Mouse (Mus musculus) neutrophil, adult 83 days (primary cell): Measurements from ENCODE around the gene Gm13128. TPM values are rescaled to one million over a fixed set of nuclear protein-coding genes. Genes with fewer than 3 reads are reported as not detected.

Source experiments
- total RNA-seq, 2 experiments: library from RNA; stranded (reverse); gene quantifications; one replicate each; pipeline ENCODE4 v1.2.4; 2023

The Gm13128 gene
- not detected for total RNA-seq

GRCm38 (mm10) chr4:144329949-144330348, at the start of gene Gm13128:
Gene Gm13128, plus strand, starts transcription at chr4:144330249.

GRCm38 (mm10) chr4:144280388-144280787, 49.7 kb upstream of the Gm13128 start, which contains the start of gene Pramel5:
Gene Pramel5, minus strand, starts transcription at chr4:144280488.

DNA sequence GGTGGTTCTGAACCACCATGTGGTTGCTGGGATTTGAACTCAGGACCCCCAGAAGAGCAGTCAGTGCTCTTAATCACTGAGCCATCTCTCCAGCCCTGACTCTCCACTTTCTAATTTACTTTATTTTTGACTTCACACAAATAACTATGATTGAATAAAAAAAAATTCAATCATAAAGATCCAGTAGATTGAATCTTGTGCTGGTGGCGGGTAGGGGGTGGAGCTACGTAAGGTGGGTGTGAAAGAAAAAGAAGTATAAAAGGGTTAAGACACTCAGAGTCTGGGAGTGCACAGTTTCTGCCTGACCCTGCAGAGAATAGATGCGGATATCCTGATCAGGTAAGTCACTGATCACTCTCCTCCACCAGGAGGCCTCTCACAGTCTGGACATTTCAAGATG, 27.6 kb downstream of the Gm13128 start, which contains the start of gene Gm13119:
TSS of gene Gm13119 (plus strand) at position 301 of the 400 bp plus-strand sequence.

GRCm38 (mm10) chr4:144377911-144378310, 47.9 kb downstream of the Gm13128 start, which contains the start of gene Pramef20:
Gene Pramef20, minus strand, starts transcription at chr4:144377933.

Other genes with a start within 250 kb of the Gm13128 start
- not detected for gene Gm13102, start 223.8 kb upstream of the Gm13128 start, total RNA-seq
- gene Oog3, start 167.6 kb upstream of the Gm13128 start, total RNA-seq = not detected
- not detected for gene Oog2, start 139.5 kb upstream of the Gm13128 start, total RNA-seq
- not detected for gene C87977, start 116.9 kb upstream of the Gm13128 start, total RNA-seq
- gene Pramel5, start 49.8 kb upstream of the Gm13128 start, total RNA-seq = not detected
- not detected for gene Gm13119, start 27.7 kb downstream of the Gm13128 start, total RNA-seq
- gene Pramef20, start 47.7 kb downstream of the Gm13128 start, total RNA-seq = not detected
- gene Pramef12, start 78.2 kb downstream of the Gm13128 start, total RNA-seq = not detected
- gene 1700012P22Rik, start 108.5 kb downstream of the Gm13128 start, total RNA-seq = not detected
- gene Gm9944, start 123.1 kb downstream of the Gm13128 start, total RNA-seq = not detected
- gene Aadacl3, start 133.5 kb downstream of the Gm13128 start, total RNA-seq = not detected
- not detected for gene 9430007A20Rik, start 189.6 kb downstream of the Gm13128 start, total RNA-seq
- not detected for gene Gm13124, start 234.9 kb downstream of the Gm13128 start, total RNA-seq